Mouse (Mus musculus) bone marrow, adult 2 months (tissue): Measurements from ENCODE around the gene Hdac11.

Source experiments
- CTCF ChIP-seq: fragments of 200-500 bp; IDR thresholded peaks from 2 replicates; pipeline ENCODE4 v1.5.1; 2011; ENCODE audit warnings: low read length, control low read depth; ENCODE audit not compliant: control insufficient read depth, insufficient read depth
- POLR2A ChIP-seq: fragments of 200-500 bp; IDR thresholded peaks from 2 replicates; pipeline ENCODE4 v1.6.1; 2011; ENCODE audit warnings: low read depth, mild to moderate bottlenecking, control low read depth, low read length, borderline replicate concordance; ENCODE audit not compliant: control insufficient read depth

- no peak for TF ChIP-seq POLR2A
- no peak for TF ChIP-seq CTCF
Observed at GRCm38 (mm10) chr6:91152892-91153548, 3.4 kb upstream of the Hdac11 start.
